Mouse (Mus musculus): ENCODE measurements at regions not wholly inside any gene's neighbourhood (a gene's known extent, or its start where the extent isn't known, plus 50 kb on each side); places are given as distances from the start of the nearest gene placed in this dataset.

DNA sequence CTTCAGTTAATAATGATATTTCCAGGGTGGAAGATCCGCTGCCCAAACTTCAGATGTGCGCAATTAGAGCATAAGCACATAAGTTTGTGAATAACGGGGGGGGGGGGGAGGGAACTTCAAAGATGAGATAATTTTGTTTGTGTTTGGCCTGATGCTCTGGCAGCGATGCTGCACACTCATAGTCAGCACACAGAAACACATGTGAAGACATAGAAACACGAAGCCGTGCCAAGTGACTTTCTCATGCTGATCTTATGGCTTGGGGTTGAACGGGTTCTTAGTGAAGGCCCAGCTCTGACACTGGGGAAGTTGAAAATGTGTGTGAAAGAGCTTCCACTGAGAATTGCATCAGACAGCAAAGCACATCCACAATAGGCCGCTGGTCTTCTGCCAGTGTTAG, 190.2 kb upstream of the Tbx18 start:
- no peaks in the 10 kb centered on the region for H3K27me3 ChIP-seq (ENCODE audit: insufficient read depth, low read length)
- H3K4me3 ChIP-seq (ENCODE audit: low read depth, low read length): no peak overlapping the region
- ATAC-seq (ENCODE audit: extremely low read depth, insufficient number of reproducible peaks, low FRiP score, poor library complexity, severe bottlenecking): no peak
- no peak for DNase-seq (ENCODE audit: low spot score)
- H3K4me1 ChIP-seq (ENCODE audit: insufficient read depth, low read depth, low read length): no peaks in the 10 kb centered on the region
- peaks cover 5% of the 10 kb centered on the region for H3K9me3 ChIP-seq (replicated peaks)
- H3K36me3 ChIP-seq (replicated peaks): no peaks in the 10 kb centered on the region
- TF ChIP-seq GATA2 (IDR thresholded peaks at IDR 0.05; ENCODE audit: borderline replicate concordance, low read depth, low read length): no peak

DNA sequence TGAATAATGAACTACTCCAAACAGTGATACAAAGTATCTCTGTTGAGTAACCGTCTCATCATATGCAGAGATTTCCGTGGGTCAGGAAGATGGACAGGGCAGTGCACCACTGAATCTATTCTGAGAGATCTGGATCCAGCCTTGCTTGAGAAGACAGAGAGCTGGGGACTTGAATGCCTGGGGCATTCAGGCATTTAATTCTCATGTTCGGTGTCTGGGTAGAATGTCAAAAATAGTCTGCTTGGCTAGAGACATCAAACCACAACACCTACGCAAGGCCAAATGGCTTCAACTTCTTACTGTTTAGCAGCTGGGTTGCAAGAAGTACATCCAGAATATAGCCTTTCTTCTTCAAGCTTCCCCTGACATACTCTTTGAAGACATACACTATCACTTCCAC, 194.1 kb upstream of the Tbx18 start:
- Histone ChIP-seq H3K9me3 (replicated peaks) (0 out of 2 replicates have a peak, but pooled peaks cover 2% of the 10 kb centered on the region), H3K27me3 (ENCODE audit: insufficient read depth, low read length) (no peaks in the 10 kb centered on the region), H3K4me1 (ENCODE audit: insufficient read depth, low read depth, low read length) (no peaks in the 10 kb centered on the region), H3K36me3 (replicated peaks) (no peaks in the 10 kb centered on the region), H3K4me3 (ENCODE audit: low read depth, low read length) (no peak overlapping the region)
- ATAC-seq (ENCODE audit: extremely low read depth, insufficient number of reproducible peaks, low FRiP score, poor library complexity, severe bottlenecking) (no peak), DNase-seq (ENCODE audit: low spot score) (no peak)
- TF ChIP-seq GATA1 (IDR thresholded peaks at IDR 0.05; ENCODE audit: borderline replicate concordance, low read length): no peak
- no peak for TF ChIP-seq CTCF (IDR thresholded peaks at IDR 0.05; ENCODE audit: low read depth, low read length)
- TF ChIP-seq TAL1 (conservative IDR thresholded peaks at IDR 0.05; ENCODE audit: low read depth, low read length): no peak
- no peak for TF ChIP-seq GATA2 (IDR thresholded peaks at IDR 0.05; ENCODE audit: borderline replicate concordance, low read depth, low read length)
- TF ChIP-seq POLR2AphosphoS5 (IDR thresholded peaks at IDR 0.05; ENCODE audit: insufficient replicate concordance, low read depth, low read length): no peak

DNA sequence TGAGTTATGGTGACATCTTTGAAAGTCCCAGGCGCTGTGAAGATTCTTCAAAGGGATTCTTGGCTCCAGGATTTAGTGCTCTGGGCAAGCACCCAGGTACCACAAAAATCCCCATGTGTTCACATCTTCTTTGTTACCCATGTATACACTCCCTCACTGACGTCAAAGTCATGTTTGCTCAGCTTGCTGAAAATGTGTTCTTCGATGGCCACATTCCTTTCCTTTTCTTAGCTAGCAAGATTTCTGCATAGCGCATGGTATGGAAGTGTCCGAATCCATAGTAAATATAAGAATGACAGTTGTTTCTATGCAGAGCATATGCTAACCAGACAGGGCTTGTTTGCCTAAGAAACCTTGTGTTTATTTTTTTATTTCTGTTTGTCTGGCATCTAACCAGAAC, 202.2 kb upstream of the Tbx18 start:
- DNase-seq (ENCODE audit: low spot score) (no peak), ATAC-seq (ENCODE audit: extremely low read depth, insufficient number of reproducible peaks, low FRiP score, poor library complexity, severe bottlenecking) (no peak)
- TF ChIP-seq GATA1 (IDR thresholded peaks at IDR 0.05; ENCODE audit: borderline replicate concordance, low read length) (no peak), GATA2 (IDR thresholded peaks at IDR 0.05; ENCODE audit: borderline replicate concordance, low read depth, low read length) (no peak), POLR2AphosphoS5 (IDR thresholded peaks at IDR 0.05; ENCODE audit: insufficient replicate concordance, low read depth, low read length) (no peak), TAL1 (conservative IDR thresholded peaks at IDR 0.05; ENCODE audit: low read depth, low read length) (no peak)
- H3K9me3 ChIP-seq (replicated peaks): peaks cover 8% of the 10 kb centered on the region
- H3K4me1 ChIP-seq (ENCODE audit: insufficient read depth, low read depth, low read length): no peaks in the 10 kb centered on the region
- H3K27me3 ChIP-seq (ENCODE audit: insufficient read depth, low read length): no peaks in the 10 kb centered on the region
- no peak overlapping the region for H3K4me3 ChIP-seq (ENCODE audit: low read depth, low read length)
- no peaks in the 10 kb centered on the region for H3K36me3 ChIP-seq (replicated peaks)

DNA sequence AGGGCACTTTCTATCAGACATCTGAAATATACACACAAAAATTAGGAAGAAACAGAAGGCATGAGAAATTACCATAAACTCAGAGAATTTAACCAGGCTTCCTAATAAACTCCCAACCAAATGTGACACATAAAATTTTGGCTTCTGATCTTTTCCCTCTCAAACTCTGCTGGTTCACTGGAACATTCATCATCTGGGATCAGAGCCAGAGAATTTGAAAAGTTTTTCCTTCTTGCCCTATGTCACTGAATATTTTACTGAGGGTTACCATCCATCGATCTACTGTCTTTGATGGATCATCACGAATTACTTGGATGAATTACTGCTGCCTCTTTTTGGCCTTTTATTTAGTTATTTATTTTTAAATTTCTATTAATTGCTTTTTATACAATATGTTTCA, 221.4 kb upstream of the Tbx18 start:
- no peak for DNase-seq (ENCODE audit: low spot score)
- Histone ChIP-seq H3K36me3 (replicated peaks) (no peaks in the 10 kb centered on the region), H3K4me1 (ENCODE audit: insufficient read depth, low read depth, low read length) (no peaks in the 10 kb centered on the region), H3K27me3 (ENCODE audit: insufficient read depth, low read length) (no peaks in the 10 kb centered on the region), H3K9me3 (replicated peaks) (no peaks in the 10 kb centered on the region), H3K4me3 (ENCODE audit: low read depth, low read length) (no peak overlapping the region)
- ATAC-seq (ENCODE audit: extremely low read depth, insufficient number of reproducible peaks, low FRiP score, poor library complexity, severe bottlenecking): no peak
- TF ChIP-seq POLR2AphosphoS5 (IDR thresholded peaks at IDR 0.05; ENCODE audit: insufficient replicate concordance, low read depth, low read length) (no peak), GATA1 (IDR thresholded peaks at IDR 0.05; ENCODE audit: borderline replicate concordance, low read length) (no peak), CTCF (IDR thresholded peaks at IDR 0.05; ENCODE audit: low read depth, low read length) (no peak), GATA2 (IDR thresholded peaks at IDR 0.05; ENCODE audit: borderline replicate concordance, low read depth, low read length) (no peak), TAL1 (conservative IDR thresholded peaks at IDR 0.05; ENCODE audit: low read depth, low read length) (no peak)

DNA sequence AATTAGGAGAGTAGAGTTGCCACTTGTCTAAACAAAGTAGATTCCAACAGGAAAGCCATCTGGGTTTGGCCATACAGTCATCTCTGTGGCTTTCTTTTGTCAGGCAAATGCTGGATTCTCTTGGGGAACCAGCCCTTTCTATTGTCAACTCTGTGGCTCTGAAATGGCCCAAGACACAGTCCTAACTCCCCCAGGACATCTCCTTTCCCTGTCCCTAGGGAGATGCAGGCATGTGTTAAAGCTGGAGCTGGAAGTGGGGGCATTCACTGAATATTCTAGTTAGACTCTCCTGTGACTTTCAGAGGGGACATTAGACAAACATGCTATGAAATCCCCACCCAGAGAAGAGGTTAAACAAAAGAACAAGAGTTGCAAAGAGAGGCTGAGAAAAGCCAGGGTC, 223.9 kb upstream of the Tbx18 start:
- Histone ChIP-seq H3K9me3 (replicated peaks) (no peaks in the 10 kb centered on the region), H3K4me1 (ENCODE audit: insufficient read depth, low read depth, low read length) (no peaks in the 10 kb centered on the region), H3K36me3 (replicated peaks) (no peaks in the 10 kb centered on the region), H3K4me3 (ENCODE audit: low read depth, low read length) (no peak overlapping the region), H3K27me3 (ENCODE audit: insufficient read depth, low read length) (no peaks in the 10 kb centered on the region)
- ATAC-seq (ENCODE audit: extremely low read depth, insufficient number of reproducible peaks, low FRiP score, poor library complexity, severe bottlenecking) (no peak), DNase-seq (ENCODE audit: low spot score) (no peak)
- TF ChIP-seq GATA1 (IDR thresholded peaks at IDR 0.05; ENCODE audit: borderline replicate concordance, low read length): no peak
- TF ChIP-seq GATA2 (IDR thresholded peaks at IDR 0.05; ENCODE audit: borderline replicate concordance, low read depth, low read length): no peak
- no peak for TF ChIP-seq CTCF (IDR thresholded peaks at IDR 0.05; ENCODE audit: low read depth, low read length)
- TF ChIP-seq TAL1 (conservative IDR thresholded peaks at IDR 0.05; ENCODE audit: low read depth, low read length): no peak
- TF ChIP-seq POLR2AphosphoS5 (IDR thresholded peaks at IDR 0.05; ENCODE audit: insufficient replicate concordance, low read depth, low read length): no peak

DNA sequence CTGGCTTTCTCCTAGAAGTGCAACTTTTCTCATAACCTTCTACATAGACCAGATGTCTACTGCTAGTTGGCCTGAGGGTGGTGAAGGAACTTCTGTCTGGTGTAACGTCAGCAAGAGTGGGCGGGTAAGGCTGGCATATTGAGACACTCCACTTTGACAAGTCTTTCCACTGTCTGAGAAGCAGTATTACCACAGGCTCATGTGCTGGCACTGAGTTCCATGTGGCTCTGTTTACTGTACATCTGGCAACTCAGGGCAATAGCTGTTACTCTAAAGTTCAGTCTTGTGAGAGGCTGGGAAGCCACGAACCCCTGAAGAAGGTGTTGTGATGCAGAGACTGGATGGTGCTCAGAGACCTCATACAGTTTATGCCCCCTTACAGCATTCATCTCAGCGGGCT, 230.7 kb upstream of the Tbx18 start:
- Histone ChIP-seq H3K4me1 (ENCODE audit: insufficient read depth, low read depth, low read length) (no peaks in the 10 kb centered on the region), H3K4me3 (ENCODE audit: low read depth, low read length) (no peak overlapping the region), H3K36me3 (replicated peaks) (no peaks in the 10 kb centered on the region), H3K9me3 (replicated peaks) (peaks cover 8% of the 10 kb centered on the region), H3K27me3 (ENCODE audit: insufficient read depth, low read length) (no peaks in the 10 kb centered on the region)
- ATAC-seq (ENCODE audit: extremely low read depth, insufficient number of reproducible peaks, low FRiP score, poor library complexity, severe bottlenecking) (no peak), DNase-seq (ENCODE audit: low spot score) (no peak)
- no peak for TF ChIP-seq GATA2 (IDR thresholded peaks at IDR 0.05; ENCODE audit: borderline replicate concordance, low read depth, low read length)

DNA sequence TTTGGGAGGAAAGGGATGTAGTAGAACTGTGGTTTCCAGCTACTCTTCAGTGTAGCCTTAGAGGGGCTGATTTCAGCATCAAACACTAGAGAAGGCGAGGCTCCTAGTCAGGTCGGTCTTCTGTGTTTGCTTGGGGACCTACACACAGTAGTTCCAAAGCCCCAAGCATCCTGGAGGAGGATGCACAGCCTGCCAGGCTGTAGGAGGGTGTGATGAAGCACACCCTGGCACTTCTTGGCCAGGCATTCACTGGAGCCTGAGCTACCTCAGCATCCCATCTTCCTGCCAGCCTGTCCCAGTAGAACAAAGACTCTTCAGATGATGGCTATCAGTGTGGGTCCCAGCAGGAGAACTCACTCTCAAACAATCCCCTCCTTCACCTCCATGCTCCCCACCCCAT, 233.4 kb upstream of the Tbx18 start:
- no peaks in the 10 kb centered on the region for H3K27me3 ChIP-seq (ENCODE audit: insufficient read depth, low read length)
- H3K4me1 ChIP-seq (ENCODE audit: insufficient read depth, low read depth, low read length): no peaks in the 10 kb centered on the region
- TF ChIP-seq TAL1 (conservative IDR thresholded peaks at IDR 0.05; ENCODE audit: low read depth, low read length) (no peak), POLR2AphosphoS5 (IDR thresholded peaks at IDR 0.05; ENCODE audit: insufficient replicate concordance, low read depth, low read length) (no peak), GATA1 (IDR thresholded peaks at IDR 0.05; ENCODE audit: borderline replicate concordance, low read length) (no peak), CTCF (IDR thresholded peaks at IDR 0.05; ENCODE audit: low read depth, low read length) (no peak), GATA2 (IDR thresholded peaks at IDR 0.05; ENCODE audit: borderline replicate concordance, low read depth, low read length) (no peak)
- ATAC-seq (ENCODE audit: extremely low read depth, insufficient number of reproducible peaks, low FRiP score, poor library complexity, severe bottlenecking) (no peak), DNase-seq (ENCODE audit: low spot score) (no peak)
- peaks cover 8% of the 10 kb centered on the region for H3K9me3 ChIP-seq (replicated peaks)
- H3K36me3 ChIP-seq (replicated peaks): no peaks in the 10 kb centered on the region
- H3K4me3 ChIP-seq (ENCODE audit: low read depth, low read length): no peak overlapping the region
